Mouse (Mus musculus): ENCODE data around the gene Tulp1. TPM values are rescaled to one million over a fixed set of nuclear protein-coding genes. Genes with fewer than 3 reads are reported as not detected.

The Tulp1 gene
- polyA plus RNA-seq, 1 experiment from 2014 or later: 3.3 TPM

GRCm38 (mm10) chr17:28373821-28374220 is 8.8 kb upstream of the Tulp1 start:
- Histone ChIP-seq H3K4me1 (replicated peaks; ENCODE audit: control insufficient read depth, insufficient read depth) (no peaks in the 10 kb centered on the region), H3K27ac (replicated peaks) (no peak overlapping the region), H3K36me3 (ENCODE audit: control insufficient read depth, insufficient read depth, low read length) (no peaks in the 10 kb centered on the region), H3K9me3 (ENCODE audit: control insufficient read depth, low read length) (no peaks in the 10 kb centered on the region), H3K9ac (ENCODE audit: low read length) (no peak overlapping the region), H3K4me3 (ENCODE audit: low read depth, low read length) (no peak overlapping the region), H3K4me2 (replicated peaks; ENCODE audit: low read depth) (no peak overlapping the region), H3K27me3 (ENCODE audit: control insufficient read depth, insufficient read depth, low read length) (no peaks in the 10 kb centered on the region)
- ATAC-seq (ENCODE audit: low FRiP score, low TSS enrichment) (peak; percentile 34; the same call in 1 of the 2 replicates), DNase-seq (ENCODE audit: low spot score) (peak; percentile 75)
- WGBS: 27% methylated on average over 10 of the region's 10 CpGs
- no peak for TF ChIP-seq EP300 (optimal IDR thresholded peaks at IDR 0.05)
- peak; percentile 88 for TF ChIP-seq CTCF (IDR thresholded peaks at IDR 0.05; ENCODE audit: low read depth)

DNA sequence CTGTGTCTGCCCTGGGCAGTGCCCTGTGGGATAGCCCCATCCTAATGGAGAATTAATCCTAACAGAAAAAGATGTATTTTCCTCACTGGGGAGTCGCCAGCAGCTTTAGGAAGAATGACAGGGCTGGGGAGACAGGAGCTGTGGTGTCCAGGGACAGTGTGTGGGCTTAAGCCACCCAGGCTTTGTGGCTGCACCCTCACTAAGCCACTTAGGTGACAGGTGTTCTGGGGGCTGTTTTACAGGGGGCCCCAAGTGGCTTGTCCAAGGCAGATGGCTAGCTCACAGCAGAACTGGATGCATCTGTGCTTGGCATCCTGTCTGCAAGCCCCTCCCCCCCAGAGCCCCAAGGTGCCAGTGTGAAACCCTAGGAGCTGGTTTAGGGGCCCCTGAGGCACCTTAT is 6.9 kb upstream of the Tulp1 start:
- Histone ChIP-seq H3K9me3 (ENCODE audit: control insufficient read depth, low read length) (no peaks in the 10 kb centered on the region), H3K36me3 (ENCODE audit: control insufficient read depth, insufficient read depth, low read length) (no peaks in the 10 kb centered on the region), H3K4me3 (ENCODE audit: low read depth, low read length) (no peak overlapping the region), H3K4me1 (replicated peaks; ENCODE audit: control insufficient read depth, insufficient read depth) (no peaks in the 10 kb centered on the region), H3K27ac (replicated peaks) (no peak overlapping the region), H3K4me2 (replicated peaks; ENCODE audit: low read depth) (no peak overlapping the region), H3K9ac (ENCODE audit: low read length) (no peak overlapping the region), H3K27me3 (ENCODE audit: control insufficient read depth, insufficient read depth, low read length) (no peaks in the 10 kb centered on the region)
- WGBS: 68% methylated on average over 1 of the region's 1 CpGs
- TF ChIP-seq CTCF (IDR thresholded peaks at IDR 0.05; ENCODE audit: low read depth): no peak
- no peak for TF ChIP-seq EP300 (optimal IDR thresholded peaks at IDR 0.05)
- ATAC-seq (ENCODE audit: low FRiP score, low TSS enrichment) (no peak), DNase-seq (ENCODE audit: low spot score) (no peak)

DNA sequence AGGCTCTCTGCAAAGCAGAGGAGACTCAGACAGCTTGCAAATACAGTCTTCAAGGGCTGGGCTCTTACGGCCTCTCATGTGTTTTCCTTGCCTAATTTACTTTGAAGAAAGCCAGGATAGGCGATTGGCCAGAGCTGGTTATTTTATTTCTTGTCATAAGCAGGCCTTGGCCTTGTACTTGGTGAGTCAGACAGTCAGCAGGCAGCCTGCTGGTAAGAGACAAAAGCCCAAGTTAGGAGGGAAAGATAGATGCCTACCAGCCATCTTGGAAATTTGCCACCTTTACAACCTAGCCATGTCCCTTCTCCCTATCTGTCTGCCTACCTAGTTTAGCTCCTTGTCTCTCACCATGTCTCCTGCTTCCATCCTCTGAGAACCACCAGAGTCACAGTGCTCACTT is 6.3 kb upstream of the Tulp1 start:
- H3K27ac ChIP-seq (replicated peaks): no peak overlapping the region
- H3K4me3 ChIP-seq (ENCODE audit: low read depth, low read length): no peak overlapping the region
- 37% methylated on average over 2 of the region's 2 CpGs for WGBS
- H3K9me3 ChIP-seq (ENCODE audit: control insufficient read depth, low read length): no peaks in the 10 kb centered on the region
- H3K36me3 ChIP-seq (ENCODE audit: control insufficient read depth, insufficient read depth, low read length): no peaks in the 10 kb centered on the region
- no peak overlapping the region for H3K9ac ChIP-seq (ENCODE audit: low read length)
- H3K27me3 ChIP-seq (ENCODE audit: control insufficient read depth, insufficient read depth, low read length): no peaks in the 10 kb centered on the region
- TF ChIP-seq EP300 (optimal IDR thresholded peaks at IDR 0.05) (no peak), CTCF (IDR thresholded peaks at IDR 0.05; ENCODE audit: low read depth) (no peak)
- H3K4me1 ChIP-seq (replicated peaks; ENCODE audit: control insufficient read depth, insufficient read depth): no peaks in the 10 kb centered on the region
- DNase-seq (ENCODE audit: low spot score) (no peak), ATAC-seq (ENCODE audit: low FRiP score, low TSS enrichment) (no peak)
- H3K4me2 ChIP-seq (replicated peaks; ENCODE audit: low read depth): no peak overlapping the region

GRCm38 (mm10) chr17:28369056-28369455 is 4.0 kb upstream of the Tulp1 start:
- H3K9ac ChIP-seq (ENCODE audit: low read length): no peak overlapping the region
- H3K27me3 ChIP-seq (ENCODE audit: control insufficient read depth, insufficient read depth, low read length): no peaks in the 10 kb centered on the region
- DNase-seq (ENCODE audit: low spot score) (no peak), ATAC-seq (ENCODE audit: low FRiP score, low TSS enrichment) (0 out of 2 replicates have a peak, but pooled peaks have one; percentile 27)
- TF ChIP-seq CTCF (IDR thresholded peaks at IDR 0.05; ENCODE audit: low read depth) (no peak), EP300 (optimal IDR thresholded peaks at IDR 0.05) (no peak)
- H3K4me3 ChIP-seq (ENCODE audit: low read depth, low read length): no peak overlapping the region
- H3K27ac ChIP-seq (replicated peaks): no peak overlapping the region
- H3K4me2 ChIP-seq (replicated peaks; ENCODE audit: low read depth): no peak overlapping the region
- H3K9me3 ChIP-seq (ENCODE audit: control insufficient read depth, low read length): no peaks in the 10 kb centered on the region
- 50% methylated on average over 5 of the region's 5 CpGs for WGBS
- peaks cover 3% of the 10 kb centered on the region; the same call in 1 of the 2 replicates for H3K4me1 ChIP-seq (replicated peaks; ENCODE audit: control insufficient read depth, insufficient read depth)
- no peaks in the 10 kb centered on the region for H3K36me3 ChIP-seq (ENCODE audit: control insufficient read depth, insufficient read depth, low read length)

GRCm38 (mm10) chr17:28368449-28368848 is 3.4 kb upstream of the Tulp1 start:
- ATAC-seq (ENCODE audit: low FRiP score, low TSS enrichment) (peak; percentile 38; the same call in 1 of the 2 replicates), DNase-seq (ENCODE audit: low spot score) (peak; percentile 88)
- 5% methylated on average over 13 of the region's 13 CpGs for WGBS
- no peaks in the 10 kb centered on the region for H3K27me3 ChIP-seq (ENCODE audit: control insufficient read depth, insufficient read depth, low read length)
- 0 out of 2 replicates have a peak overlapping the region, but pooled peaks have one; percentile 13 for H3K9ac ChIP-seq (ENCODE audit: low read length)
- H3K4me1 ChIP-seq (replicated peaks; ENCODE audit: control insufficient read depth, insufficient read depth): peaks cover 5% of the 10 kb centered on the region; the same call in 1 of the 2 replicates
- H3K4me3 ChIP-seq (ENCODE audit: low read depth, low read length): no peak overlapping the region
- no peaks in the 10 kb centered on the region for H3K36me3 ChIP-seq (ENCODE audit: control insufficient read depth, insufficient read depth, low read length)
- no peaks in the 10 kb centered on the region for H3K9me3 ChIP-seq (ENCODE audit: control insufficient read depth, low read length)
- TF ChIP-seq CTCF (IDR thresholded peaks at IDR 0.05; ENCODE audit: low read depth) (peak; percentile 94), EP300 (optimal IDR thresholded peaks at IDR 0.05) (no peak)
- 0 out of 2 replicates have a peak overlapping the region, but pooled peaks have one; percentile 27 for H3K4me2 ChIP-seq (replicated peaks; ENCODE audit: low read depth)
- no peak overlapping the region for H3K27ac ChIP-seq (replicated peaks)

DNA sequence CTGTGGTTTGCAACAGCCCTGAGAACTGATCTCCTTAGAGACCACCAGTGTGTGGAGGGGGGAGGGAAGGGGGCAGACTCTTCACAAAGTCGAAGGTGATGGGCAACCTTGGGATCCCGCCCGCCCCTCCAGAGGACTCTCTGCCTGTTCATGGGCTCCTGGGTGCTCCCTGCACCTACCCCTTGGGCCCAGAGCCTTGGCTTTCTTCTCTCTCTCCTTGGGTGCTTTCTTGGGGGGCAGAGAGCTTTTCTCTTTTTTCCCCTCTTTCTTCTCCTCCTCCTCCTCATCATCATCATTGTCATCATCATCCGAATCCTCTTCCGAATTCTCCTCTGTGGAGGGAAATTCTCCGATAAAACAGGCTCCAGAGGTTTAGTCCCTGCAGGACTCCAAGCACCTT is 1.5 kb downstream of the Tulp1 start:
- Histone ChIP-seq H3K27me3 (ENCODE audit: control insufficient read depth, insufficient read depth, low read length) (no peaks in the 10 kb centered on the region), H3K4me3 (ENCODE audit: low read depth, low read length) (no peak overlapping the region), H3K9me3 (ENCODE audit: control insufficient read depth, low read length) (no peaks in the 10 kb centered on the region), H3K4me2 (replicated peaks; ENCODE audit: low read depth) (no peak overlapping the region), H3K27ac (replicated peaks) (no peak overlapping the region), H3K36me3 (ENCODE audit: control insufficient read depth, insufficient read depth, low read length) (no peaks in the 10 kb centered on the region), H3K9ac (ENCODE audit: low read length) (no peak overlapping the region; the same call in 1 of the 2 replicates), H3K4me1 (replicated peaks; ENCODE audit: control insufficient read depth, insufficient read depth) (peaks cover 5% of the 10 kb centered on the region; the same call in 1 of the 2 replicates)
- DNase-seq (ENCODE audit: low spot score) (no peak), ATAC-seq (ENCODE audit: low FRiP score, low TSS enrichment) (no peak)
- WGBS: 70% methylated on average over 5 of the region's 6 CpGs
- TF ChIP-seq CTCF (IDR thresholded peaks at IDR 0.05; ENCODE audit: low read depth): no peak
- no peak for TF ChIP-seq EP300 (optimal IDR thresholded peaks at IDR 0.05)
